Mouse (Mus musculus) erythroblast, embryonic 14.5 days (primary cell): ENCODE results near the gene Nol12. TPM values are rescaled to one million over a fixed set of nuclear protein-coding genes. Genes with fewer than 3 reads are reported as not detected.
A peak's percentile ranks its signal among the peaks of the same experiment; 100 is the strongest.

Experiments
- H3K27me3 ChIP-seq: 2 replicates; pipeline ENCODE4 v1.6.1; 2012; ENCODE audit warnings: inconsistent platforms; ENCODE audit not compliant: control insufficient read depth
- H3K36me3 ChIP-seq: 2 replicates; pipeline ENCODE4 v1.6.1; 2012; ENCODE audit warnings: mild to moderate bottlenecking, inconsistent platforms; ENCODE audit not compliant: control insufficient read depth
- H3K4me1 ChIP-seq: 2 replicates; pipeline ENCODE4 v1.6.1; 2012; ENCODE audit warnings: inconsistent platforms; ENCODE audit not compliant: control insufficient read depth
- H3K4me3 ChIP-seq: replicated peaks from 2 replicates; pipeline ENCODE3; 2012; ENCODE audit warnings: moderate library complexity, mild to moderate bottlenecking, inconsistent platforms
- H3K9me3 ChIP-seq: 2 replicates; pipeline ENCODE4 v1.6.1; 2012; ENCODE audit warnings: low read length, inconsistent platforms, mixed read lengths; ENCODE audit not compliant: control insufficient read depth
- GATA1 ChIP-seq: IDR thresholded peaks from 2 replicates; pipeline ENCODE4 v1.6.1; 2012; ENCODE audit warnings: low read length, inconsistent platforms, mixed read lengths
- TAL1 ChIP-seq: IDR thresholded peaks from 3 replicates; pipeline ENCODE4 v1.6.1; 2012; ENCODE audit warnings: low read length, inconsistent platforms, mixed read lengths
- polyA plus RNA-seq: library from polyadenylated mRNA; stranded (reverse); fragments of >175 nt; gene quantifications from 2 replicates; pipeline ENCODE4 v1.2.3, GENCODE M21; 2012

The Nol12 gene
- 3.9 and 5.4 TPM in 2 replicates for polyA plus RNA-seq

DNA sequence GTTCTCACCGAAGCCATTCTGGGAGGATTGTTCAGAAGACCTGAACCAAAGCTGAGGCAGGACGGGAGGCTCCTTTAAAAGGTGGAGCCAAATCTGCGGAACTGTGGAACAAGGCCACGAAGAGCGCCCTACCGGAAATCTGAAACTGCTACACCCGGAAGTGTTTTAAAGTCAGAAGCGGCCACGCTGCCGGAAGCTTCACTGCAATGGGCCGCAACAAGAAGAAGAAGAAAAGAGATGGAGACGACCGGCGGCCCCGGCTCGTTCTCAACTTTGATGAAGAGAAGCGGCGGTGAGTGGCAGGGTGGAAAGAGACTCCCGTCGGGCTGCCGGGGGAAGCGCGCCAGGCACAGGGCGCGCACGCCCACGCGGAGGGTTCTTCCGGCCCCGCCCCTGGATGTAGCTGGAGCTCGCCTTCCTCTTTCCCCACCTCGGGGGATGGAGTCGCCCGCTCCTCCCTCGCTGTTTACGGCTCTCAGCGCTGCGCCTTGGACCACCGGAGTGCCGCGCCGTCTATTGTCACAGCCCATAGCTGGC, at the start of gene Nol12:
Gene Nol12 (plus strand): TSS at position 150 of the 537 bp plus-strand sequence.
- H3K27me3 ChIP-seq = no peaks in the 10 kb centered on the region
- H3K9me3 ChIP-seq = no peaks in the 10 kb centered on the region
- peaks cover 48% of the 10 kb centered on the region for H3K36me3 ChIP-seq
- TF ChIP-seq GATA1 = no peak
- no peak for TF ChIP-seq TAL1
- H3K4me1 ChIP-seq = peaks cover 65% of the 10 kb centered on the region
- peak within 1 kb of the TSS; percentile 76 for H3K4me3 ChIP-seq

GRCm38 (mm10) chr15:78889401-78889853, 45.3 kb upstream of the Nol12 start:
- no peaks in the 10 kb centered on the region for H3K27me3 ChIP-seq
- peaks cover 51% of the 10 kb centered on the region for H3K4me1 ChIP-seq
- H3K36me3 ChIP-seq = peaks cover 90% of the 10 kb centered on the region

DNA sequence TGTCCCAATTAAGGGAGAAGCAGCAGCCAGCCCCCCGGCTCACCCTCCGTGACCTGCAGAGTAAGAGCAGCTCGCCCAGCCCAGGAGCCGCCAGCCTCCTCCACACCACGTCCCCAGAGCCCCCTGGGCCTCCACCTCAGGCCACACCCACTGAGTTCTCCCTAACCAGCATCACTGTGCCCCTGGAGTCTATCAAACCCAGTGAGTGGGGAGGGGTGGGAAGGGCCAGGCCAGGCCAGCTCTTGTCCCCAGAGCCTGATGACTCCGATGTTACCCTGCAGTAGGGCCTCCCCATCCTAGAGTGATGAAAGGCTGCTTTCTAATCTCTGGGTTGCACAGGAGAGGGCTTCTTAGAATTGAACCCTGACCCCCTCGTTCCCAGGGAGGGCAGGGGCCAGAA, 42.3 kb upstream of the Nol12 start:
- H3K36me3 ChIP-seq = peaks cover 75% of the 10 kb centered on the region
- no peaks in the 10 kb centered on the region for H3K9me3 ChIP-seq
- no peak overlapping the region for H3K4me3 ChIP-seq
- H3K27me3 ChIP-seq = no peaks in the 10 kb centered on the region
- TF ChIP-seq GATA1 = no peak
- TF ChIP-seq TAL1 = no peak
- peaks cover 81% of the 10 kb centered on the region for H3K4me1 ChIP-seq

More at GRCm38 (mm10) chr15:78889401-78889853, 45.3 kb upstream of the Nol12 start:
- no peak overlapping the region for H3K4me3 ChIP-seq
- no peaks in the 10 kb centered on the region for H3K9me3 ChIP-seq
- TF ChIP-seq GATA1 (no peak), TAL1 (no peak)

DNA sequence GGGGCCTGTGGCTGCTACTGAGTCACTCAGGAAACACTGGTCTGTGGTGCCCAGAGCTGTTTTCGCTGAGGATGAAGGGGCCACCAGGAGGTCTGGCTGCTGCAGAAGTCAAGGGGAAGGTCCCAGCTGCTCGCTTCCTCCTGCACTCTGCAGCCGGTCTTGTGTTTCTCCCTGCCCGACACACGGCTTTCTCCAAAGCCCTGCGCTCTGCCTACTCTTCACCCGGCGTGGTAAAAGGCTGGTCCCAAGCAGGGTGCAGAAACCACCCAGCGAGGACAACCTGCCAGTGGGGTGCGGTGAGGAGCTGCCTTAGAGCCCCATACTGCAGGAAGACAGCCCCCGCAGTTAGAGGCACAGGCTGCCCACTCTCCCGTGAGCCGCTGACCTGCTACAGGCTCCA, 40.0 kb upstream of the Nol12 start:
- H3K9me3 ChIP-seq = no peaks in the 10 kb centered on the region
- no peaks in the 10 kb centered on the region for H3K27me3 ChIP-seq
- TF ChIP-seq TAL1 = no peak
- no peak for TF ChIP-seq GATA1
- H3K4me1 ChIP-seq = peaks cover 89% of the 10 kb centered on the region
- H3K36me3 ChIP-seq = peaks cover 54% of the 10 kb centered on the region
- H3K4me3 ChIP-seq = no peak overlapping the region

DNA sequence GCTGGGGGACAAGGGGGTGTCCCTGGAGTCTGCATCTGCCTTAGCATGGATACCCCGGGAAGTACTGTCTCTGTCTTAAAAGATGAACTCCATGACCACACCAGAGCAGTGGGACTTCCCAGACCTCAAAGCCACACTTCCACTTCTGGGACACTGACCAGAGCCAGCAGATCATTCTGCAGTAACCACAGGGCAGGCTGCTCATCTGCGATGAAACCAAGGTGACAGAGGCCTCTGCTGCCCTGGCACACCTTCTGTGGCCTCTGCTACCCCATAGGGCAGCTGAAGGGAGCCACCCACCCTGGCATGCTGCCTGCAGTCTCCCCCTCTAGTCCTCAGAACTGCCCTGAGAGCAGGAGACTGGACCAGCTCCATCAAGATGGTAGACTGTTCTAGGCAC, 39.0 kb upstream of the Nol12 start:
- Histone ChIP-seq H3K4me1 (peaks cover 96% of the 10 kb centered on the region), H3K36me3 (peaks cover 46% of the 10 kb centered on the region), H3K4me3 (no peak overlapping the region), H3K9me3 (no peaks in the 10 kb centered on the region), H3K27me3 (no peaks in the 10 kb centered on the region)
- TF ChIP-seq TAL1 = no peak
- TF ChIP-seq GATA1 = no peak

DNA sequence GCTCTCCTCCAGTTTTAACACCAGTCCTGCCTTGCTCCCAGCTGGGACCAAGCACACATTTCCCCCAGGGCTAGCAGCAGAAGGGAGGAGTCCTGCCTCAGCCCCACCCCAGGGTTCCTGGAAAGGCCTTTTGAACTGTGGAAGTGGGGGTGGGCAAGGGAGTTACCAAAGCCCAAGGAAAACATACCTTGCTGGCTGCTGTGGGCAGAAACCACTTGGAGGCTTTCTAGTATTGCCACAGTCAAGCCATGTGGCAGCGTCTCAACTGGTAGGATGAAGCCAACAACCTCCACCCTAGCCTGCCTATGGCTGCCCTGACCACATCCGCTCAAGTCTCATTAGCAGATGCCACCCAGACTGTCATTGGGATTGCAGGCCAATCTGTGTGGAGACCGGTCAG, 38.6 kb upstream of the Nol12 start:
- H3K27me3 ChIP-seq = no peaks in the 10 kb centered on the region
- no peak overlapping the region for H3K4me3 ChIP-seq
- TF ChIP-seq GATA1 (no peak), TAL1 (no peak)
- peaks cover 97% of the 10 kb centered on the region for H3K4me1 ChIP-seq
- H3K36me3 ChIP-seq = peaks cover 42% of the 10 kb centered on the region
- H3K9me3 ChIP-seq = no peaks in the 10 kb centered on the region

- H3K4me3 ChIP-seq = no peak overlapping the region
Observed at GRCm38 (mm10) chr15:78897488-78897887, 37.2 kb upstream of the Nol12 start.

GRCm38 (mm10) chr15:78898507-78899001, 36.2 kb upstream of the Nol12 start:
- Histone ChIP-seq H3K36me3 (peaks cover 24% of the 10 kb centered on the region), H3K27me3 (no peaks in the 10 kb centered on the region), H3K4me3 (peak overlapping the region; percentile 74), H3K9me3 (no peaks in the 10 kb centered on the region), H3K4me1 (peaks cover 87% of the 10 kb centered on the region)
- no peak for TF ChIP-seq TAL1
- no peak for TF ChIP-seq GATA1

More at GRCm38 (mm10) chr15:78897488-78897887, 37.2 kb upstream of the Nol12 start:
- Histone ChIP-seq H3K4me1 (peaks cover 90% of the 10 kb centered on the region), H3K9me3 (no peaks in the 10 kb centered on the region), H3K36me3 (peaks cover 29% of the 10 kb centered on the region), H3K27me3 (no peaks in the 10 kb centered on the region)
- TF ChIP-seq GATA1 = no peak
- no peak for TF ChIP-seq TAL1

- peaks cover 24% of the 10 kb centered on the region for H3K36me3 ChIP-seq
- H3K27me3 ChIP-seq = no peaks in the 10 kb centered on the region
- TF ChIP-seq GATA1 (no peak), TAL1 (no peak)
- H3K4me1 ChIP-seq = peaks cover 80% of the 10 kb centered on the region
- H3K9me3 ChIP-seq = no peaks in the 10 kb centered on the region
- peak within 1 kb of the TSS; percentile 74 for H3K4me3 ChIP-seq
Observed at GRCm38 (mm10) chr15:78899409-78899739, 35.4 kb upstream of the Nol12 start, which contains the start of gene Gm49510. Gene Gm49510, plus strand, starts transcription at chr15:78899667.
